Mouse (Mus musculus) midbrain, embryonic 12.5 days (tissue): Measurements from ENCODE around the gene Atg7. TPM values are rescaled to one million over a fixed set of nuclear protein-coding genes. Genes with fewer than 3 reads are reported as not detected.

Source experiments
- ATAC-seq: fragments of 200-750 bp; cut with Nextera tagmentation; 2 replicates; pipeline ENCODE4 v1.8.0; 2017; ENCODE audit warnings: low read depth, moderate TSS enrichment, moderate library complexity; ENCODE audit not compliant: low FRiP score
- H3K27ac ChIP-seq: fragments of 300-500 bp; sonication (generic); replicated peaks from 2 replicates; pipeline ENCODE4 v1.5.1; 2016; ENCODE audit warnings: mild to moderate bottlenecking
- H3K27me3 ChIP-seq: fragments of 300-500 bp; sonication (generic); 2 replicates; pipeline ENCODE4 v1.6.1; 2016; ENCODE audit warnings: mild to moderate bottlenecking
- H3K36me3 ChIP-seq: fragments of 300-500 bp; sonication (generic); 2 replicates; pipeline ENCODE4 v1.6.1; 2016
- H3K4me1 ChIP-seq: fragments of 300-500 bp; sonication (generic); 2 replicates; pipeline ENCODE4 v1.6.1; 2016
- H3K4me2 ChIP-seq: fragments of 300-500 bp; sonication (generic); replicated peaks from 2 replicates; pipeline ENCODE4 v1.6.1; 2016; ENCODE audit warnings: mild to moderate bottlenecking, moderate library complexity
- H3K4me3 ChIP-seq: fragments of 300-500 bp; sonication (generic); 2 replicates; pipeline ENCODE4 v1.5.1; 2016; ENCODE audit warnings: mild to moderate bottlenecking
- H3K9ac ChIP-seq: fragments of 300-500 bp; sonication (generic); replicated peaks from 2 replicates; pipeline ENCODE4 v1.6.1; 2016; ENCODE audit warnings: mild to moderate bottlenecking, moderate library complexity
- H3K9me3 ChIP-seq: fragments of 300-500 bp; sonication (generic); 2 replicates; pipeline ENCODE4 v1.6.1; 2016; ENCODE audit warnings: mild to moderate bottlenecking
- WGBS: fragments of 180-500 bp; shearing (Covaris S2); methylation state at CpG from one replicate; pipeline ENCODE4 v1.1.7; 2016; 5-methylcytosine and 5-hydroxymethylcytosine counted together
- polyA plus RNA-seq: library from polyadenylated mRNA; unstranded; fragments of >200 nt; fragmentation: Nextera tagmentation; extraction: Ambion mirVana; gene quantifications from 2 replicates; pipeline ENCODE4 v1.2.1, GENCODE M21; 2016

Atg7 gene
- polyA plus RNA-seq, 1 experiment from 2014 or later, result 19.4 TPM

- Histone ChIP-seq H3K9ac (no peak overlapping the region), H3K27me3 (no peaks in the 10 kb centered on the region), H3K4me1 (no peaks in the 10 kb centered on the region), H3K9me3 (no peaks in the 10 kb centered on the region), H3K4me2 (no peak overlapping the region), H3K36me3 (no peaks in the 10 kb centered on the region), H3K4me3 (no peak overlapping the region), H3K27ac (no peak overlapping the region)
- ATAC-seq, result no peak
- 75% methylated on average over 4 of the region's 4 CpGs for WGBS
Measured at GRCm38 (mm10) chr6:114659278-114659991, 16.5 kb downstream of the Atg7 start.

GRCm38 (mm10) chr6:114659992-114660800, 17.3 kb downstream of the Atg7 start:
- Histone ChIP-seq H3K4me1 (no peaks in the 10 kb centered on the region), H3K4me3 (no peak overlapping the region), H3K36me3 (no peaks in the 10 kb centered on the region), H3K4me2 (no peak overlapping the region), H3K27me3 (no peaks in the 10 kb centered on the region), H3K9ac (no peak overlapping the region), H3K9me3 (no peaks in the 10 kb centered on the region), H3K27ac (no peak overlapping the region)
- WGBS, result 68% methylated on average over 5 of the region's 5 CpGs
- ATAC-seq, result no peak

GRCm38 (mm10) chr6:114663707-114664106, 20.8 kb downstream of the Atg7 start:
- Histone ChIP-seq H3K4me2 (no peak overlapping the region), H3K9me3 (no peaks in the 10 kb centered on the region), H3K27ac (no peak overlapping the region), H3K36me3 (no peaks in the 10 kb centered on the region), H3K9ac (no peak overlapping the region), H3K4me3 (no peak overlapping the region), H3K4me1 (no peaks in the 10 kb centered on the region), H3K27me3 (no peaks in the 10 kb centered on the region)
- 92% methylated on average over 2 of the region's 2 CpGs for WGBS
- no peak for ATAC-seq

- no peak for ATAC-seq
- H3K27ac ChIP-seq, result no peak overlapping the region
- no peaks in the 10 kb centered on the region for H3K36me3 ChIP-seq
- no peak overlapping the region for H3K4me2 ChIP-seq
- 70% methylated on average over 2 of the region's 2 CpGs for WGBS
- H3K27me3 ChIP-seq, result no peaks in the 10 kb centered on the region
- no peak overlapping the region for H3K4me3 ChIP-seq
- no peaks in the 10 kb centered on the region for H3K9me3 ChIP-seq
- H3K4me1 ChIP-seq, result no peaks in the 10 kb centered on the region
- H3K9ac ChIP-seq, result no peak overlapping the region
Measured at GRCm38 (mm10) chr6:114664716-114665115, 21.8 kb downstream of the Atg7 start.

- no peak for ATAC-seq
- Histone ChIP-seq H3K4me3 (no peak overlapping the region), H3K36me3 (no peaks in the 10 kb centered on the region), H3K4me1 (no peaks in the 10 kb centered on the region), H3K9ac (no peak overlapping the region), H3K9me3 (no peaks in the 10 kb centered on the region), H3K27ac (no peak overlapping the region), H3K27me3 (no peaks in the 10 kb centered on the region), H3K4me2 (no peak overlapping the region)
- 94% methylated on average over 6 of the region's 6 CpGs for WGBS
Measured at GRCm38 (mm10) chr6:114667518-114667917, 24.6 kb downstream of the Atg7 start.

GRCm38 (mm10) chr6:114674771-114675170, 31.9 kb downstream of the Atg7 start:
- H3K4me2 ChIP-seq, result no peak overlapping the region
- H3K9me3 ChIP-seq, result peaks cover 4% of the 10 kb centered on the region
- no peaks in the 10 kb centered on the region for H3K4me1 ChIP-seq
- H3K4me3 ChIP-seq, result no peak overlapping the region
- H3K36me3 ChIP-seq, result peaks cover 10% of the 10 kb centered on the region
- H3K9ac ChIP-seq, result no peak overlapping the region
- no peak overlapping the region for H3K27ac ChIP-seq
- H3K27me3 ChIP-seq, result peaks cover 12% of the 10 kb centered on the region
- ATAC-seq, result no peak

GRCm38 (mm10) chr6:114676091-114676490, 33.2 kb downstream of the Atg7 start:
- no peaks in the 10 kb centered on the region for H3K4me1 ChIP-seq
- peaks cover 25% of the 10 kb centered on the region for H3K27me3 ChIP-seq
- 68% methylated on average over 5 of the region's 5 CpGs for WGBS
- H3K4me2 ChIP-seq, result no peak overlapping the region
- H3K9ac ChIP-seq, result no peak overlapping the region
- no peak overlapping the region for H3K4me3 ChIP-seq
- H3K27ac ChIP-seq, result no peak overlapping the region
- peaks cover 4% of the 10 kb centered on the region for H3K9me3 ChIP-seq
- no peak for ATAC-seq
- peaks cover 17% of the 10 kb centered on the region for H3K36me3 ChIP-seq

GRCm38 (mm10) chr6:114682092-114682711, 39.3 kb downstream of the Atg7 start:
- H3K9ac ChIP-seq, result no peak overlapping the region
- H3K4me2 ChIP-seq, result no peak overlapping the region
- no peak for ATAC-seq
- no peak overlapping the region for H3K4me3 ChIP-seq
- 5% methylated on average over 9 of the region's 9 CpGs for WGBS
- H3K27ac ChIP-seq, result no peak overlapping the region
- peaks cover 37% of the 10 kb centered on the region for H3K27me3 ChIP-seq
- H3K4me1 ChIP-seq, result peaks cover 12% of the 10 kb centered on the region
- H3K9me3 ChIP-seq, result no peaks in the 10 kb centered on the region
- H3K36me3 ChIP-seq, result peaks cover 8% of the 10 kb centered on the region; the same call in 1 of the 2 replicates

- WGBS, result 80% methylated on average over 1 of the region's 1 CpGs
- no peak for ATAC-seq
- peaks cover 36% of the 10 kb centered on the region for H3K27me3 ChIP-seq
- no peaks in the 10 kb centered on the region for H3K9me3 ChIP-seq
- H3K4me1 ChIP-seq, result peaks cover 12% of the 10 kb centered on the region
- no peak overlapping the region for H3K9ac ChIP-seq
- no peak overlapping the region for H3K27ac ChIP-seq
- no peak overlapping the region for H3K4me2 ChIP-seq
- H3K4me3 ChIP-seq, result no peak overlapping the region
- H3K36me3 ChIP-seq, result peaks cover 8% of the 10 kb centered on the region; the same call in 1 of the 2 replicates
Measured at GRCm38 (mm10) chr6:114683741-114684140, 40.8 kb downstream of the Atg7 start.

GRCm38 (mm10) chr6:114684407-114684806, 41.5 kb downstream of the Atg7 start:
- no peaks in the 10 kb centered on the region for H3K9me3 ChIP-seq
- H3K36me3 ChIP-seq, result peaks cover 8% of the 10 kb centered on the region; the same call in 1 of the 2 replicates
- H3K4me2 ChIP-seq, result no peak overlapping the region
- H3K9ac ChIP-seq, result no peak overlapping the region
- 50% methylated on average over 3 of the region's 3 CpGs for WGBS
- no peak overlapping the region for H3K27ac ChIP-seq
- no peak for ATAC-seq
- H3K4me3 ChIP-seq, result no peak overlapping the region
- peaks cover 12% of the 10 kb centered on the region for H3K4me1 ChIP-seq
- H3K27me3 ChIP-seq, result peaks cover 29% of the 10 kb centered on the region

GRCm38 (mm10) chr6:114685412-114685811, 42.5 kb downstream of the Atg7 start:
- Histone ChIP-seq H3K27ac (no peak overlapping the region), H3K4me3 (no peak overlapping the region), H3K9ac (no peak overlapping the region), H3K4me1 (peaks cover 12% of the 10 kb centered on the region), H3K36me3 (0 out of 2 replicates have a peak, but pooled peaks cover 2% of the 10 kb centered on the region), H3K27me3 (peaks cover 19% of the 10 kb centered on the region), H3K9me3 (no peaks in the 10 kb centered on the region), H3K4me2 (no peak overlapping the region)
- WGBS, result 78% methylated on average over 1 of the region's 1 CpGs
- no peak for ATAC-seq

GRCm38 (mm10) chr6:114687035-114687434, 44.1 kb downstream of the Atg7 start:
- Histone ChIP-seq H3K27ac (no peak overlapping the region), H3K36me3 (no peaks in the 10 kb centered on the region), H3K4me3 (no peak overlapping the region), H3K4me2 (no peak overlapping the region), H3K4me1 (peaks cover 11% of the 10 kb centered on the region), H3K27me3 (0 out of 2 replicates have a peak, but pooled peaks cover 7% of the 10 kb centered on the region), H3K9me3 (no peaks in the 10 kb centered on the region), H3K9ac (no peak overlapping the region)
- ATAC-seq, result no peak
- 97% methylated on average over 1 of the region's 1 CpGs for whole genome bisulfite sequencing
